Mouse (Mus musculus): Measurements from ENCODE around the gene Ifnar2. TPM values are rescaled to one million over a fixed set of nuclear protein-coding genes. Genes with fewer than 3 reads are reported as not detected.

Ifnar2 gene
- total RNA-seq, 2 experiments from 2014 or later: 139 to 164 TPM

DNA sequence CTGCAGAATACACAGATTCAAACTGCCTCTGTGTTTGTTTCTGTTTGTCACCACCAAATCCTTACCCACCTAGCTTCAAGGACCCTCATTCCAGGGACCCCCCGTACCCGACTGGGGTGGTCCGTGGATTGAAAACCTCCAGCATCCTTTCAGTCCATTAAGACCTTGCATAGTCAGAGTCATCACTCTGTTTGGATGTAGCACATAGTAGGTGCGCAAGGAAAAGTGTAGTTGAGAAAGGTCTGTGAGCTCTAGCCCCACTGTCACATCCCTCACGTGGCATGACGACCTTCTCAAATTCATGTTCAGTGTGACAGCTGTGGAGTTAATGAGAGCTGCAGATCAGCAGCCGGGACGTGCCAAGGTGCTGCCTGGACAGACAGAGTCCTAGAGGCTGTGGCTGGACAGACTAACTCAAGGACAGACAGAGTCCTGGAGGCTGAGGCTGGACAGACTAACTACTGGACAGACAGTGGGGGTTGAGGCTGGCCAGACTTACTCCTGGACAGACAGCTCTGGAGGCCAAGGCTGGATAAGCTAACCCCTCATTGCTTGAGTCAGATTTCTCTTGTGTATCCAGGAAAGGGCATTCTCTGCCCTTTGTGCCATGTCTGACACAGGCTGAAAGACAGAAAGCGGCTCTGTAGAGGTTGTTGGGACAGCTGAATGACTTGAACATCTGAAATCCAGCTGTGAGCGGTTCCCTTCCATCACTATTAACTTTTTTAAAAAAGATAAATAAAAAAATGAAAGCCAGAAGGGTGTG is 15.6 kb upstream of the Ifnar2 start:
- ATAC-seq (replicated peaks; ENCODE audit: poor library complexity, severe bottlenecking): no peak

DNA sequence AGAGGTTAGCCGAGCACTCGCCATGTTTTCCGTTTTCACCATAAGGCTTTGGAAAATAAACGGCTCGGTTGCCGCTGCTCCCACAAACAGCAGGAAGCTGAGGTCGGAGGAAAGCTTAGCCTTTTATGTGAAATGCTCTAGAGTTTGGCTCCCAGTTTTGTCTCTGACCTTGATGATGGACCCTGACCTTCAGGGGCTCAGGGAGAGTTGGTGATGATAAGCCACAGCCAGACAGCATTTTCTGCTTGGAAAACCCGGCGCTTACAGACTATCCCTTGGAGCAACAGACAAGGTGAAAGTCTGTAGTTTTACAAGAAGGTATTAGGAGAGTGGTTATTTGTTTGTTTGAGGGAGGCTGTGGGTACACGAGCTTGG is 15.1 kb upstream of the Ifnar2 start:
- no peak for ATAC-seq (replicated peaks; ENCODE audit: poor library complexity, severe bottlenecking)

DNA sequence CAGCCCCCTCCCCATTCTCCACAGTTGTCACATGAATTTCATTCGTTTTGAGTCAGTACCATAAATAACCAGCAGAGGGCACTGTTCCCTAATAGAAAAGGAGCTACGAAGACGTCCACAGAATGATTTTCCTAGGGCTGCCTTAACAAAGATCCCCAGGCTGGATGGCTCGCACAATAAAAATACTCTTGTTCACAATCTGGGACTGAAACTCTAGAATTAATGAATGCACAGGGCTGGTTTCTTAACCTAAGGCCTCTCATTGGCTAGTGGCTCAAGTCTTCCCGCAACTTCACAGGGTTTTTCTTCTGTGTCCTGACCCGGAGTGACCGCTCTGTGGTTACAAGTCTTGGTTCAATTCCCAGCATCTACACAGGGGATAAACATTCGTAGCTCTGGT is 14.0 kb upstream of the Ifnar2 start:
- no peak; the same call in 1 of the 2 replicates for ATAC-seq (replicated peaks; ENCODE audit: poor library complexity, severe bottlenecking)

DNA sequence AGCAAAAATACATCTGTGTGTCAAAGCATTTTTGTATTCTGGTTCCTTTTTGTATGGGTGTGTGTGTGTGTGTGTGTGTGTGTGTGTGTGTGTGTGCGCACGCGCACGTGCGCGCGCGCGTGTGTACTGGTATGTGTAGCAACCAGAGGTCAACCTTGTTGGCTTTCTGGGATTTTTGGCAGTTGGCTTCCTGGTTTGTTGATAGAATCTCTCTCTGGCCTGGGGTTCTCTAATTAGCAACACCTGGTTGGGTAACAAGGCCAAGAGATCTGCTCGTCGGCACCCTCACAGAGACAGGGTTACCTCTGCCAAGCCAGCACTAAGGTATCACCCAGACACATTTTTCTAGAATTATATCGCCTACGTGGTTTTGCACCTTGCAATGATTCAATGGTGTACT is 13.1 kb upstream of the Ifnar2 start:
- ATAC-seq (replicated peaks; ENCODE audit: poor library complexity, severe bottlenecking): no peak

DNA sequence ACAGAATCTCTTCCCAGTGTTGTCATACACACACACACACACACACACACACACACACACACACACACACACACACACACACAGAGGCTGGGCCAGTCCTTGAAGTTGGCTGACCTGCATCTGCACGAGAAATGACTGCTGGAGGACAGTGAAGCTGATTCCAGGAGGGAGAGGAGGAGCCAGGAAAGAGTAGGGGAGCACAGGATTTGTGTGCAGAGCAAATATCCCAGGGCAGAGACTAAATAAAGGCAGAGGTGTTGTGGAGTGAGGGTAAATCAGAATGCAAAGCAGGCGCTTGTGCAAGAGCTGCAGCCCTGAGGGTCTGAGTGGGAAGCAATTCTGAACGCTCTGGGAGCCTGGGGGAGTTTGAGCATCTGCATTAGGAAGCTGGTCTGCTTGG is 12.4 kb upstream of the Ifnar2 start:
- no peak for ATAC-seq (replicated peaks; ENCODE audit: poor library complexity, severe bottlenecking)

- ATAC-seq (replicated peaks; ENCODE audit: poor library complexity, severe bottlenecking): no peak
Measured at GRCm38 (mm10) chr16:91362006-91362405, 10.6 kb upstream of the Ifnar2 start.

- ATAC-seq (replicated peaks; ENCODE audit: poor library complexity, severe bottlenecking): no peak
Measured at GRCm38 (mm10) chr16:91362616-91363272, 9.8 kb upstream of the Ifnar2 start.

DNA sequence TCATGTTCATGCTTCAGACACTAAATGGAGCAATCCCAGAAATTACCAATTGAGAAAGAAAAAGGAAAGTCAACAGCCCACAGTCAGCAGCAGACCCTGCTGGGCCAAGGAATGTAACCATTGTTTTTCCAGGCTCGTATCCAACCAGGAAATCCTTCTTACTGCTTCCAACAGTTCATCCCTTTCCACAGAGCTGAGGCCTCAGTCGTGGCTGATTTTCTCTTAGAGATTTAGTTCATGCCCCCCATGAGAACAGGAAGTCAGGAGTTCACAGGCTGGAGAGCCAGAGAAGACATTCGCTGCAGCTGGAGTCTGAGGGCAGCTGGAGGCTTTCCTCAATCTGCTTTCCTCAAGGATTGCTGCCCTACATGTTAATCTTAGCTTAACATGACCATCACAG is 9.1 kb upstream of the Ifnar2 start:
- ATAC-seq (replicated peaks; ENCODE audit: poor library complexity, severe bottlenecking): no peak

DNA sequence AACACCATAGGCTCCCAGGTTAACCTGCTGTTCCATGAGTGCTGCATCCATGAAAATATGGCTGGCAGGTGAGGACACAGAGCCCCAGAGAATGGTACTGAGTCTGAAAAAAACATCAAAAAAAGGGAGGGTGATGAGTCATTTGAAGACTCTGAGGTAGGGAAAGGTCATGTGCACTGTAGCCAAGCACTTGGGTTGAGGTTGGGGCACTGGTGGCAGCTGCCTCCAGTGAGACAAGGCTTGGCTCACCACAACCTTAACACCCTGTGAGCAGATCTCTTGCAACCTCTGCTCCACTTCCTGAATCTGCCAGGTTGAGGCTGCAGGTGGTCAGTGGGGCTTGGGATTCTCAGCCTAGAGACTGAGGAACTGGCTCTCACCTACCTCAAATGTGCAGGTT is 6.0 kb upstream of the Ifnar2 start:
- ATAC-seq (replicated peaks; ENCODE audit: poor library complexity, severe bottlenecking): peak; percentile 91

DNA sequence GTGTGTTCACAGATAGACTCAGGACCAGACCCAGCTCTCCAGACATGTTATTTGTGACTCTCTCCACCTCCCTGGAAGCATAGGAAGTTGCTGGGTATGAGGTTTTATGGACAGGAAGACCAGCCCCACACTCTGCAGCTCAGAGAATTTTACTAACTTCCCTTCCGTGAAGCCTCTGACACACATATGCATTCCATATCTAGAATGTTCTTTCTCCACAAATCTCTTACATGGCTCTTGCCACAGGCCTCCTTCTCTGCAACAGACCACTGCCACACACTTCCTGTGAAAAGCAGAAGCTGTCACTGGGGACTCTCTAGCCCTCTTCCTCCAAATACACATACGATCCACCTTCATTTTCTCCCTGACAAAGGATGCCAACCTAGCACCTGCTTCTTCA is 5.5 kb upstream of the Ifnar2 start:
- ATAC-seq (replicated peaks; ENCODE audit: poor library complexity, severe bottlenecking): peak; percentile 83

DNA sequence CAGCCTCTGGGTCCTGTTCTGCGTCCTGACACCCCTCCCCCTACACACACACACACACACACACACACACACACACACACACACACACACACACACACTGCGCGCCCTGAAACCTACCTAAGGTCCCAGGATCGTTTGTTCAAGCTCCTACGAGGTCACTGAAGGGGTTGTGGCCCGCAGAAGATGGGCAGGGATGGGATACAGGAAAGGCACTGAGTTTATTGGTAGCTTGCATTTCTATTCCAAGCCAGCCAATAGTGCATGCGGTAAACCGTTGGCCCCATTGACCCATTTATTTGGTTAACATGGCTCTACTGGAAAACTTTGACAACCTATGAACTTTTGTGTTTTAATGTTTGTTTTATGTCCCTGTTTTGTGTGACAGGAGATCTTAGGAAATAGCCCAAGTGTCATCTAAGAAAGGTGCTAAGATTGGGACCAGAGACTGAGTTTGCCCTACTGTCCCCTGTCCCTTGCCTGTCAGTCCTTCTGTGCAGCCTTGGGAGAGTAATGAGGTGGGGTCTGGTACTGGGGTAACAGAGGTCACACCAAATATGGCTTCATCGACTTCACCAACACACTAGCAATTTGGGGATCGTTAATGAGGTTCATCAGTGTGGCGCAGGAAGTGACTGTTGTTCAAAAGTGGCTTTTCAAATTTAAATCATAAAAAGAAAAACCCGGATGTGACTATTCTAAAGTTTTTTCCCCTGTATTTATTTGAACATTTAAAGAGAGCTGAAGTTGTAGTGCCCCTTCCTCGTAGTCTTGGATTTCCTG is 1.1 kb downstream of the Ifnar2 start:
- no peak for ATAC-seq (replicated peaks; ENCODE audit: poor library complexity, severe bottlenecking)

DNA sequence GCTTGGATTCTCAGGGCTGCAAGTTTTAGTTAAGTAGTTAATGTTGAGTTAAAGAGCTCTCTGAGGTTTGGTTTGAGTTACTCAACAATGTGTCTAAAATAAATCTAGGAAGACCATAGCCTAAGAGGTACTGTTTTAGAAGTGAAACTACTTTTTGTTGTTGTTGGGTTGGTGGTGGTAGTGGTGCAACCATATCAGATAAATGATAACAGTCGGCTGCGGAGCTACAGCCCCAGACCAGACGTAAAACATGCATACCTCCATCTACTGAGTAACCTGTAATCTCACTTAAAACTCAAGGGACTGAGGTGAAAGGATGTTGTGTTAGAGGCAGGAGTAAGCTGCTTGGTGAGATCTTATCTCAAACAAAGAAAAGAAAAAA is 1.7 kb downstream of the Ifnar2 start:
- peak; percentile 57 for ATAC-seq (replicated peaks; ENCODE audit: poor library complexity, severe bottlenecking)

DNA sequence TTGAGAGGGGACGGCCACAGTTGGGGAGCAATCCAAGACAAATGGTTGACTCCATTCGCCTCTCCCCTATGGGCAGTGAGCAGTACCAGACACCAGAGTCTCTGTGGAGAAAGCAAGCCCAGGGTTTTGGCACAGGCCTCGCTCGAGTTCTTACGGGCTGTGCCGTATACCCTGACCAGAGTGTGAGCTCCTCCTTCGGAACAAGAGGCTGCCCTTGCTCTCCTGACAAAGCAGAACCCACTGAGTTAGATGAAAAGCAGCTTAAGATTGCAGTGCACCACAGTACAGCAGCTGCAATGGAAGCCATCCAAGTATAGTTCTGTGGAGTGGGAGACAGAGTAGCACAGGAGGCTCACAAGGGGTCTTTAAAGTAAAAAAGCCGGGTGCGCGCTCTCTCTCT is 4.1 kb downstream of the Ifnar2 start:
- no peak for ATAC-seq (replicated peaks; ENCODE audit: poor library complexity, severe bottlenecking)

- ATAC-seq (replicated peaks; ENCODE audit: poor library complexity, severe bottlenecking): no peak
Measured at GRCm38 (mm10) chr16:91378431-91378986, 5.9 kb downstream of the Ifnar2 start.

DNA sequence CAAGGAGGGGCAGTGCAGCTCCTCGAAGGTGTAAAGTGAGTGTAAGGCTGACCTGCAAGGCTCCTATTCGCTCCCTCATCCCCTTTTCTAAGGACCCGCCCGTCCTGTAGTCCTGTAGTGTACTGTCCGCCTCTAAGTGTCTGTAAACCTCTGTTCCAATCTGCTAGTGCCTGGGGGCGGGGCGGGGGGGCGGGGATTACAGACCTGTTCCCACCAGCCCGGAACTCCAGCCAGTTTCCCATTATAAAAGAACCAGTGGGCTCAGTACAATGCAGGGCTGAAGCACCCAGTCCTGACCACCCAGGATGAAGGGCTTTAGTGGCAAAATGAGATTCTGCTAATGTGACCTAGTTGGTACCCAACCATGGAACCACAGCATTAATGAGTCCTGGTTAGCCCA is 6.4 kb downstream of the Ifnar2 start:
- no peak for ATAC-seq (replicated peaks; ENCODE audit: poor library complexity, severe bottlenecking)

DNA sequence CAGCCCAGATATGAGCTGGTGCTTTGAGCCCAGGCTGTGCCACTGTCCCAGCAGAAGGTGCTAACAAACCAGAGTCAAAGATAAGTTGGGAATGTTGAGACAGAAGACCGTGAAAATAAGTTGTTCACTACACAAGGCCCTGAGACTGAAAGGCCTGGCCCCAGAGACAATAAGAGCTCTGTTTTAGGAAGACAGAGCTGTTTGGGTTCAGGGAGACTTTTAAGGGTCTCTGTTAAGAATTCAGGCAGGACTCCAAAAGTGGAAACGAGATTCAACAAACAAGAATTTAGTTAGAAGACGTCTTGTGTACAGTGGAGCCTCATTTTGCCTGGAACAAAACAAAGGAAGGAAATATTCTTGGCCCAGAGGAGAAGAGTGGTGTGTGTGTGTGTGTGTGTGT is 6.8 kb downstream of the Ifnar2 start:
- no peak for ATAC-seq (replicated peaks; ENCODE audit: poor library complexity, severe bottlenecking)

GRCm38 (mm10) chr16:91380151-91380550 is 7.6 kb downstream of the Ifnar2 start:
- ATAC-seq (replicated peaks; ENCODE audit: poor library complexity, severe bottlenecking): no peak

DNA sequence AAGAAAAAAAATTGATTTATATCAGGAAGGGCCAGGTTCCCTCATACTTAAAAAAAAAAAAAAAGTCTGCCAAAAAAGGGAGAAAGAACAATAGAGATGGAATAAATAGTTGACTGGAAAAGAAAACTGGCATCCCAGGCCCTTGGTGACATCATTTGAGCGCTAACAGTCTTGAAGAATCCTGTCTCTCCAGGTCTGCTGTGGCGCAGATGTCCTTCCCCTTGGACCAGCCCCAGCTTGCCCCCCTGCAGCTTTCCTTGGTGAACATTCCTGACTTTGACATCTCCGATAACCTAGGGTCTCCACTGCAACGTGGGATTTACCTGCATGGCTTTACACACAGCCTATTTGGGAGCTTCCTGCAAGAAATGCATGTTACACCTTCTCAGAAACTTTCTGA is 9.0 kb downstream of the Ifnar2 start:
- ATAC-seq (replicated peaks; ENCODE audit: poor library complexity, severe bottlenecking): no peak

DNA sequence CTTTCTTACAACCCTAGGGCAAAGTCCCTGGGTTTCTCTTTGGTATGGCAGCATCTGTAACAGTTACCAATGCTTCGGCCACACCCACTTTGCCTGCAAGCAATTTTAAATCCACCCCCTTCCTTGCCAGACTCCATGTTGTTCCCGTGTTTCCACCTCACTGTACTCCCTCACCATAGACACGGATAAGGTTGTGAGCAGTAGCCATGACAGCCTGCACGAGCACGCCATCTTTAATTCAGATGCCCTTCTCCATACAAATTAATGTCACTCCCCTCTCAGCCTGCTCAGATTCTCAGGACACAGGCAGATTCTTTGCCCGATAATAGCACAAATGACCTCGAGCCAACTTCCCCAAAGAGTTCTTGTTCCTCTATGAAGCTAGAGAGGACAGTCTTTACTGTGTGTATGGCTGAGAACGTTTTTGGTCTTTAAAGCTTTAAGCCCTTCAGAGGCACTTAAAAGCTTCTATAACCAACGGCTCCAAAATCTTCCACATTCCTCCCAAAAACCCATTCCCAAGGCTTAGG is 9.7 kb downstream of the Ifnar2 start:
- peak; percentile 56 for ATAC-seq (replicated peaks; ENCODE audit: poor library complexity, severe bottlenecking)

GRCm38 (mm10) chr16:91384221-91384620 is 11.6 kb downstream of the Ifnar2 start:
- no peak for ATAC-seq (replicated peaks; ENCODE audit: poor library complexity, severe bottlenecking)

- 0 out of 2 replicates have a peak, but pooled peaks have one; percentile 28 for ATAC-seq (replicated peaks; ENCODE audit: poor library complexity, severe bottlenecking)
Measured at GRCm38 (mm10) chr16:91385621-91386020, 13.0 kb downstream of the Ifnar2 start.

All from granulocyte monocyte progenitor cell, adult 5-6 weeks (primary cell).